Mouse (Mus musculus): Measurements from ENCODE around the gene Gucy1b2. TPM values are rescaled to one million over a fixed set of nuclear protein-coding genes. Genes with fewer than 3 reads are reported as not detected.

Gucy1b2 gene
- polyA plus RNA-seq, 1 experiment from 2014 or later = 0.20 TPM

DNA sequence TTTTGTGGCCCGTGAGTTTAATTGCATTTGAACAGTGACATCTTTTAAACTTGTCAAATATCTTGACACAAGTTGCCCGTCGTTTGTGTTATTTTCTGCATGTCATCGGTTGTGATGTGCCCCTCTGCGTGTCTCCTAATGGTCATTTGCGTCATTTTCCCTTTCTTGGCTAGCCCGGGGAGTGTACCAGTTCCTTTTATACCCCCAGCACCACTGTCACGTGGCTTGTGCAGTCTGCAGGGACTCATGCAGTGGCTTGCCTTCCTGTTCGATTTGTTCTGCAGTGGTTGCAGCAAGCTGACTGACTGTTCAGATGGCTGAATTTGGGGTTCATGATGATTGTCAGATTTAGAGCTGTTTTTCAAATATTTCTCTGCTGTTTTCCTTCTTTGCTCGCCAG lies 82.1 kb downstream of the Gucy1b2 start:
- WGBS = 30% methylated on average over 10 of the region's 10 CpGs
- Histone ChIP-seq H3K4me3 (ENCODE audit: control insufficient read depth in 1 of 2, insufficient read depth in 1 of 2, low read depth in 1 of 2, low read length in 2 of 2) (no peak overlapping the region), H3K36me3 (ENCODE audit: control insufficient read depth, insufficient read depth, low read length) (0 out of 2 replicates have a peak, but pooled peaks cover 6% of the 10 kb centered on the region), H3K4me1 (ENCODE audit: control insufficient read depth in 2 of 2, insufficient read depth in 2 of 2, low read length in 2 of 2) (peaks cover 15 to 41% of the 10 kb centered on the region in 2 experiments), H3K9me3 (ENCODE audit: control insufficient read depth, low read length) (no peaks in the 10 kb centered on the region), H3K4me2 (ENCODE audit: low read length) (peak overlapping the region; percentile 36), H3K9ac (ENCODE audit: low read length) (0 out of 2 replicates have a peak overlapping the region, but pooled peaks have one; percentile 2), H3K27me3 (ENCODE audit: control insufficient read depth, insufficient read depth, low read length) (no peaks in the 10 kb centered on the region), H3K27ac (replicated peaks in 1 of 2; ENCODE audit: control insufficient read depth in 1 of 2, insufficient read depth in 1 of 2, low read depth in 2 of 2, low read length in 2 of 2) (peak overlapping the region; percentile 32 to 68; a peak in 3 of 4 replicates)
- ATAC-seq (ENCODE audit: insufficient number of reproducible peaks, insufficient read depth, low FRiP score, low read depth) = no peak

DNA sequence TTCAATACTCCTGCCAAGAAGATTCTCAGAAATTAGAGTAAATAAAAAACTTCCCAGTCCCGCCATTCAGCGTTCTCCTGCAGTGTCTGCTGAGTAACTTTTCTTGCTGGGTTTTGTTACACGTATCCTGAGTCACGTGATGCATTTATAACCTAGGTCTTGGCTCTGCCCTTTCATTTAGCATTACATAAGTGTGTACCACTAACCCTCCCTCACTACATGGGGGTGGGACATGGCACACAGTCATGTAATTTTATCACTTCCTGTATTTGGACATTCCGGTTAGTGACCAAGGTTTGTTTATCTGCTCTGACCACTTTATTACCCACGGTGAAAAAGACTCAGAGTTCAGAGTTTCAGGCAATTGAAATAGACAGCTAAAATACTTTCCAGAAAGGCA lies 85.3 kb downstream of the Gucy1b2 start:
- no peak overlapping the region; a peak in 1 of 4 replicates for H3K27ac ChIP-seq (replicated peaks in 1 of 2; ENCODE audit: control insufficient read depth in 1 of 2, insufficient read depth in 1 of 2, low read depth in 2 of 2, low read length in 2 of 2)
- H3K4me3 ChIP-seq (ENCODE audit: control insufficient read depth in 1 of 2, insufficient read depth in 1 of 2, low read depth in 1 of 2, low read length in 2 of 2) = no peak overlapping the region
- H3K9me3 ChIP-seq (ENCODE audit: control insufficient read depth, low read length) = no peaks in the 10 kb centered on the region
- H3K9ac ChIP-seq (ENCODE audit: low read length) = no peak overlapping the region
- peaks cover 21% of the 10 kb centered on the region for H3K36me3 ChIP-seq (ENCODE audit: control insufficient read depth, insufficient read depth, low read length)
- no peaks in the 10 kb centered on the region for H3K27me3 ChIP-seq (ENCODE audit: control insufficient read depth, insufficient read depth, low read length)
- no peak for ATAC-seq (ENCODE audit: insufficient number of reproducible peaks, insufficient read depth, low FRiP score, low read depth)
- H3K4me1 ChIP-seq (ENCODE audit: control insufficient read depth in 2 of 2, insufficient read depth in 2 of 2, low read length in 2 of 2) = peaks cover 9 to 31% of the 10 kb centered on the region in 2 experiments
- H3K4me2 ChIP-seq (ENCODE audit: low read length) = no peak overlapping the region
- WGBS = 64% methylated on average over 6 of the region's 6 CpGs

DNA sequence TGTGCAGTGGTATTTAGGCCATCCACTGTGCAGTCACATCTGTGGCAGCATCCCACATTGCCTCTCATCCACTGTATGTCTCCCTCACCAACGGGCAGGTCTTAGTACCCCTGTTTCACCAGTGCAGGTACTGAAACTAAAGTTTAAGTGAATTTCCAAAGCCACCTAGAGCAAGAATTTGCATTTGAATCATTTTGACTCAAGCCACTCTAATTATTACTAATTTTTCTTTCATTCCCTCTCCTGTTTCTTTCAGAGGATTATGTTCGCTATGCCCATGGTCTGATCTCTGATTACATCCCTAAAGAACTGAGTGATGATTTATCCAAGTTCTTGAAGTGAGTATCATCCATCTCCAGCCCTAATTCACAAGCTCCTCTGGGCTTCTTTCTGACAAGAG lies 92.3 kb downstream of the Gucy1b2 start:
- H3K4me1 ChIP-seq (ENCODE audit: control insufficient read depth in 2 of 2, insufficient read depth in 2 of 2, low read length in 2 of 2) = peaks cover 0 to 2% of the 10 kb centered on the region in 2 experiments; a peak in 1 of 4 replicates
- no peak for ATAC-seq (ENCODE audit: insufficient number of reproducible peaks, insufficient read depth, low FRiP score, low read depth)
- H3K4me3 ChIP-seq (ENCODE audit: control insufficient read depth in 1 of 2, insufficient read depth in 1 of 2, low read depth in 1 of 2, low read length in 2 of 2) = no peak overlapping the region
- WGBS = 83% methylated on average over 2 of the region's 2 CpGs
- H3K9me3 ChIP-seq (ENCODE audit: control insufficient read depth, low read length) = no peaks in the 10 kb centered on the region
- H3K27ac ChIP-seq (replicated peaks in 1 of 2; ENCODE audit: control insufficient read depth in 1 of 2, insufficient read depth in 1 of 2, low read depth in 2 of 2, low read length in 2 of 2) = no peak overlapping the region
- H3K9ac ChIP-seq (ENCODE audit: low read length) = no peak overlapping the region
- H3K27me3 ChIP-seq (ENCODE audit: control insufficient read depth, insufficient read depth, low read length) = no peaks in the 10 kb centered on the region
- H3K4me2 ChIP-seq (ENCODE audit: low read length) = no peak overlapping the region
- H3K36me3 ChIP-seq (ENCODE audit: control insufficient read depth, insufficient read depth, low read length) = peaks cover 55% of the 10 kb centered on the region

DNA sequence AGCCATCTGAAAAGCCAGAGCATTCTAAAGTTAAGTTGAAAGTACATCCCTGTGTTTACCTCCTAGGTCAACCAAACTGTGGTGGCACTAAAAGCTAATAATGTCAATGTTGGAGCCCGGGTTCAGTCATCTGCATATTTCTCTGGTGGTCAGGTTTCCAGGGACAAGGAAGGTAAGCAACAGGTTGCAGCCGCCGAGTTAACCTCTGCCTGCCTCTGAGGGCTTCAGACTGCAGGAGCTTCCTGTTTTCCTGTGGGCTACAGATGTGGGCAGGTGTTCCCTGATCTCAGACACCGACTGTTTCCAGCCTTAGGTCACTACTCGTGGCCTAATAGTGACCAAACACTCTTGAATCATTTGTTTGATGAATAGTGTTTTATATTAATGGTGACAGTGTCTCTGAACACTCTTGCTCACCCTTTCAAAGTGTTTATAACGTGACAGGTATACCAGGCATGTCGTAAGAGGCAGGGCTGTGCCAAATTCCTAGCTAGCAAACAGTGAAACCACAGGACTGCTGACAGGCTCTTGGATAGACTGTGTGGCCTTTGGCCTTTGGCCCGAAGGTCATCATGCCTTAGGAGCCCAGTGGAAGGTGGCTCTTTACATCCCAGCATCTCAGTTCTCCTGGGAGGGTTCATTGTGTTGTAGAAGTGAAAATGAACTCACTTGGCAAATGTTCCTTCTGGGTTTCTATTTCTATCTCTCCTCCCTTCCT lies 94.7 kb downstream of the Gucy1b2 start:
- WGBS = 83% methylated on average over 8 of the region's 8 CpGs
- no peak for ATAC-seq (ENCODE audit: insufficient number of reproducible peaks, insufficient read depth, low FRiP score, low read depth)
- H3K36me3 ChIP-seq (ENCODE audit: control insufficient read depth, insufficient read depth, low read length) = peaks cover 48% of the 10 kb centered on the region
- H3K9ac ChIP-seq (ENCODE audit: low read length) = no peak overlapping the region
- no peak overlapping the region for H3K27ac ChIP-seq (replicated peaks in 1 of 2; ENCODE audit: control insufficient read depth in 1 of 2, insufficient read depth in 1 of 2, low read depth in 2 of 2, low read length in 2 of 2)
- no peaks in the 10 kb centered on the region for H3K27me3 ChIP-seq (ENCODE audit: control insufficient read depth, insufficient read depth, low read length)
- H3K4me2 ChIP-seq (ENCODE audit: low read length) = no peak overlapping the region
- no peaks in the 10 kb centered on the region for H3K9me3 ChIP-seq (ENCODE audit: control insufficient read depth, low read length)
- H3K4me1 ChIP-seq (ENCODE audit: control insufficient read depth in 2 of 2, insufficient read depth in 2 of 2, low read length in 2 of 2) = peaks cover 0 to 2% of the 10 kb centered on the region in 2 experiments; a peak in 1 of 4 replicates
- H3K4me3 ChIP-seq (ENCODE audit: control insufficient read depth in 1 of 2, insufficient read depth in 1 of 2, low read depth in 1 of 2, low read length in 2 of 2) = no peak overlapping the region

DNA sequence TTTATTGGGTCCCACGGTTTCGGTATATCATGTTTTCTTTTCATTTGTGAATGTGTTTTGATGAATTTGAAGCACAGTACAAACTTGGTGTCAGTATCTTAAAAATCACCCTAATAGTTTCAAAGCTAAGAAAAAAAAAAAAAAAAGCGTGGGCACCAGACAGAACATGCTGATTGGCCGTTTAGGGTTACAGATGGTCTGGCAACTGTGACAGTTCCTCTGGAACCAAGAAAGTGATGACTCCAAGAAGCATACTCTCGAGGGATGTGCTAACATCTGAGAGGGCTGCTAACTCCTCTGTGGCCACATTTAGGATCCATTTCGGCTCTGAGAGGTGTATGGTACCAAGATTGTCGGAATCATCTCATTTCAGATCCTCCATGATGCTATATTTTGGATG lies 100.9 kb downstream of the Gucy1b2 start:
- 83% methylated on average over 7 of the region's 7 CpGs for WGBS
- H3K4me3 ChIP-seq (ENCODE audit: control insufficient read depth in 1 of 2, insufficient read depth in 1 of 2, low read depth in 1 of 2, low read length in 2 of 2) = no peak overlapping the region
- no peak for ATAC-seq (ENCODE audit: insufficient number of reproducible peaks, insufficient read depth, low FRiP score, low read depth)

DNA sequence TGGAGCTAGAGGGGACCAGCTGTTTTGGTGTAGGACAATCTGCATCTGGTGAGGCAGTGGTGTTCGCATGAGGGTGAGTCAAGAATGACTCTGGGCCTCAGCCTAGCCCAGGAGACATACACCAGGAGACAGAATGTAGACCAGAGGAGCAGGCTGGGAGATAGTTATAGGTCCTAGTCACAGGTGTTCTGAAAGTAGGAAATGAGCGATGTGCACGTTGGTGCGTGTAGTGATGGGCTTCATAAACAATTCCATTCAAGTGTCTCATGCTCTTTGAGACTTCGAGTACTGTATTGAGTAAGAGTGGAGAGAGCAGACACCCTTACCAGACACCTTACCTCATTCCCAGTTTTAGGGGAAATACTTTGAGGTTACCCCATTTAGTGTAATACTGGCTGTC lies 102.3 kb downstream of the Gucy1b2 start:
- ATAC-seq (ENCODE audit: insufficient number of reproducible peaks, insufficient read depth, low FRiP score, low read depth) = no peak
- Histone ChIP-seq H3K4me1 (ENCODE audit: control insufficient read depth in 2 of 2, insufficient read depth in 2 of 2, low read length in 2 of 2) (no peaks in the 10 kb centered on the region), H3K27ac (replicated peaks in 1 of 2; ENCODE audit: control insufficient read depth in 1 of 2, insufficient read depth in 1 of 2, low read depth in 2 of 2, low read length in 2 of 2) (no peak overlapping the region), H3K27me3 (ENCODE audit: control insufficient read depth, insufficient read depth, low read length) (no peaks in the 10 kb centered on the region), H3K4me3 (ENCODE audit: control insufficient read depth in 1 of 2, insufficient read depth in 1 of 2, low read depth in 1 of 2, low read length in 2 of 2) (no peak overlapping the region), H3K9ac (ENCODE audit: low read length) (no peak overlapping the region), H3K9me3 (ENCODE audit: control insufficient read depth, low read length) (no peaks in the 10 kb centered on the region), H3K4me2 (ENCODE audit: low read length) (no peak overlapping the region), H3K36me3 (ENCODE audit: control insufficient read depth, insufficient read depth, low read length) (peaks cover 26% of the 10 kb centered on the region)
- 86% methylated on average over 5 of the region's 5 CpGs for WGBS

More for the DNA sequence above, 100.9 kb downstream of the Gucy1b2 start:
- Histone ChIP-seq H3K36me3 (ENCODE audit: control insufficient read depth, insufficient read depth, low read length) (peaks cover 14% of the 10 kb centered on the region), H3K4me2 (ENCODE audit: low read length) (no peak overlapping the region), H3K27ac (replicated peaks in 1 of 2; ENCODE audit: control insufficient read depth in 1 of 2, insufficient read depth in 1 of 2, low read depth in 2 of 2, low read length in 2 of 2) (no peak overlapping the region), H3K4me1 (ENCODE audit: control insufficient read depth in 2 of 2, insufficient read depth in 2 of 2, low read length in 2 of 2) (no peaks in the 10 kb centered on the region), H3K9me3 (ENCODE audit: control insufficient read depth, low read length) (no peaks in the 10 kb centered on the region), H3K27me3 (ENCODE audit: control insufficient read depth, insufficient read depth, low read length) (no peaks in the 10 kb centered on the region), H3K9ac (ENCODE audit: low read length) (no peak overlapping the region)

DNA sequence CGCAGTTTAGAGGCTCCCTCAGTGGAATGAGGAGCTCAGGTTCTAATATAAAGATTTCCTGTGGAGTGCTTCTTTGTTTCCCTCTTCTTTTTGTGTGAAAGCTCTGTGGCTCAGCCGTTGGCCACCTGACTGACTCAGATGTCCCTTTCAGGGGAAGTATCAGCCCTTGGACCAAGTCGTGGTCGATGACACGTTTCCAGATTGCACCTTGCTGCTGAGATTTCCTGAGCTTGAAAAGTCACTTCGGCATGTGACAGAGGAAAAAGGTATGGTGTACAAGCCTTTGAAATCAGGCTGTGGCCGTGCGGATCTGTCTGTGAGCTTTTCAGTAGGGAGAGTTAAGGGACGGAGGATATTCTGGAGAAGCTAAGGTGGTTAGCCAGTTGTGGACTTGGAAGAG lies 102.7 kb downstream of the Gucy1b2 start:
- H3K27ac ChIP-seq (replicated peaks in 1 of 2; ENCODE audit: control insufficient read depth in 1 of 2, insufficient read depth in 1 of 2, low read depth in 2 of 2, low read length in 2 of 2) = no peak overlapping the region
- peaks cover 29% of the 10 kb centered on the region for H3K36me3 ChIP-seq (ENCODE audit: control insufficient read depth, insufficient read depth, low read length)
- no peak for ATAC-seq (ENCODE audit: insufficient number of reproducible peaks, insufficient read depth, low FRiP score, low read depth)
- no peaks in the 10 kb centered on the region for H3K4me1 ChIP-seq (ENCODE audit: control insufficient read depth in 2 of 2, insufficient read depth in 2 of 2, low read length in 2 of 2)
- no peak overlapping the region for H3K4me3 ChIP-seq (ENCODE audit: control insufficient read depth in 1 of 2, insufficient read depth in 1 of 2, low read depth in 1 of 2, low read length in 2 of 2)
- no peaks in the 10 kb centered on the region for H3K27me3 ChIP-seq (ENCODE audit: control insufficient read depth, insufficient read depth, low read length)
- H3K9ac ChIP-seq (ENCODE audit: low read length) = no peak overlapping the region
- H3K9me3 ChIP-seq (ENCODE audit: control insufficient read depth, low read length) = no peaks in the 10 kb centered on the region
- H3K4me2 ChIP-seq (ENCODE audit: low read length) = no peak overlapping the region
- 80% methylated on average over 9 of the region's 9 CpGs for WGBS

DNA sequence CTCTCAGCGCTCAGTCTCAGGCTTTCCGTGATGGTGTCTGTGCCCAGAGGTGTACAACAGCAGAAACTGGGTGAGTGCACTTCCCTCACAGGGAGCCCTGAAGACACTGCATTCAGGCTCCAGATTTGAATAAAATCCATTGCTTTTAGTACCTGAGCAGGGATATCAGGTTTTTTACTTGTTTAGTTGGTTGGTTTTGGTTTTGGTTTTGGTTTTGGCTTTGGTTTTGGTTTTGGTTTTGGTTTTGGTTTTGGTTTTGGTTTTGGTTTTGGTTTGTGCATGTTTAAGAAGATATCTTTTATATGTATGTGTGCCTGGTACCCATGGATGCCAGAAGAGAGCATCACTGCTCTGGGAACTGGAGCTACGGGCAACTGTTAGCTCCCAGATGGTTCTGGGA lies 105.2 kb downstream of the Gucy1b2 start:
- H3K4me2 ChIP-seq (ENCODE audit: low read length) = no peak overlapping the region
- H3K9me3 ChIP-seq (ENCODE audit: control insufficient read depth, low read length) = no peaks in the 10 kb centered on the region
- H3K27ac ChIP-seq (replicated peaks in 1 of 2; ENCODE audit: control insufficient read depth in 1 of 2, insufficient read depth in 1 of 2, low read depth in 2 of 2, low read length in 2 of 2) = no peak overlapping the region
- H3K9ac ChIP-seq (ENCODE audit: low read length) = no peak overlapping the region
- H3K4me1 ChIP-seq (ENCODE audit: control insufficient read depth in 2 of 2, insufficient read depth in 2 of 2, low read length in 2 of 2) = peaks cover 3 to 6% of the 10 kb centered on the region in 2 experiments; a peak in 2 of 4 replicates
- 90% methylated on average over 3 of the region's 3 CpGs for WGBS
- H3K27me3 ChIP-seq (ENCODE audit: control insufficient read depth, insufficient read depth, low read length) = no peaks in the 10 kb centered on the region
- peaks cover 29% of the 10 kb centered on the region for H3K36me3 ChIP-seq (ENCODE audit: control insufficient read depth, insufficient read depth, low read length)
- no peak for ATAC-seq (ENCODE audit: insufficient number of reproducible peaks, insufficient read depth, low FRiP score, low read depth)
- H3K4me3 ChIP-seq (ENCODE audit: control insufficient read depth in 1 of 2, insufficient read depth in 1 of 2, low read depth in 1 of 2, low read length in 2 of 2) = no peak overlapping the region

All from heart, embryonic 14.5 days (tissue).